Mouse (Mus musculus) layer of hippocampus, adult 11-12 months (tissue): Measurements from ENCODE around the gene Psd.

Source experiments
- DNase-seq: peaks from one replicate; pipeline ENCODE4 v3.0.0; 2022; ENCODE audit warnings: low spot score

The Psd gene

DNA sequence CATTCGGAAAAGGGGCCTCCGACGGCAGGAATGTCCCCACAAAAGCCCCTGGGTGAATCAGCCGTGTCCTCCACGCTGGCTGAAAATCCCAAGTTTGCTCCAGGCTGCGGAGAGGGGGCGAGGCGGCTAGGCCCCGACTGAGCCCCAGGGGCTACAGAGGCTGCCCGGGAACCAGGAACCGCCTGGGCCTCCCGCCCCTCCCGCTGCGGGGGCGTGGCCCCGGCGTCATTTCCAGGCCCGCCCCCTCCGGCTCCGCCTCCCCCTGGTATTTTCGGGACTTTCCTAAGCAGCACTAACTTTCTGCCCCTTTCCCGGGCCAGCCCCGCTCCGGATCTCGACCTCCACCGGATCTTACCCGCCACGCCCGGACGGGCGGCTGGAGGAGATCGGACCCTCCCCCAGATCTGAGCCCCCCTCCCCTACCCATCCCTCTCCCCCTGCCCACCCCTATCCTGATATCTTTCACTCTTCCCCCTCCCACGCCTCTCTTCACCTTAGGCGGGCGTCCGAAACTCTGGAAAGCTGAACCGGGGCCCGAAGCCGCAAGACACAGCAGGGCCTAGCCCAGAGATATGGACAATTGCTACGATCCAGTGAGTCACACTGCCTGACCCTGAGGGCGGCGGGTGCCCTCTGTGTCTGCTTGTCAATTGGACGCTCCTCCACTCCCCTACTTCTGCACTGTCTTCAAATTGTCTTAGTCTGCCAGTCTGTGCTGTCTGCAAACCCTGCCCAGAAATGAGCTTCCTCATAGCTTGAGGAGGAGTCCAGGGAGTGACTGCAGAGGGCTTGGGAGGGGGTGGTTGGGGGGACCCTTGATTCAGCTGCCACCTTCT is 21.3 kb downstream of the Psd start:
- peak; percentile 79 for DNase-seq

DNA sequence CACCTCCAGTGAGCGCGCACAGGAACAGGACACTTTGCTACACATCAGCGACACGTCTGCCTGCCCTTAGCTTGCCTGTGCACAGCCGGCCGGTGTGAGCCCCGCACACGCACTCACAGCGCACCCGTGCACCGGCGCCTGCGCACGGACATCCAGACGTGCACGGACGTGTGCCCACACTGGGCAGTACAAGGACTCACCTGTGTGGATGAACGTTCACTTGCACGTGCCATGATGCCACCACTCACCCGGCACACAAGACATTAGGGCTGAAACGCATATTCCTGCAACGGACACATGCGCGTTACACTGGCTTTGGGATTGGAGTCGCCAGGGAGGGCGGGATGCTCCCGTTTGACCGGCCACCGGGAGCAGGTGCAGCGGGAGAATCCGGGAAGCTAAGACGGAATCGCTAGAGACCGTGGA is 22.0 kb downstream of the Psd start:
- DNase-seq, result no peak

DNA sequence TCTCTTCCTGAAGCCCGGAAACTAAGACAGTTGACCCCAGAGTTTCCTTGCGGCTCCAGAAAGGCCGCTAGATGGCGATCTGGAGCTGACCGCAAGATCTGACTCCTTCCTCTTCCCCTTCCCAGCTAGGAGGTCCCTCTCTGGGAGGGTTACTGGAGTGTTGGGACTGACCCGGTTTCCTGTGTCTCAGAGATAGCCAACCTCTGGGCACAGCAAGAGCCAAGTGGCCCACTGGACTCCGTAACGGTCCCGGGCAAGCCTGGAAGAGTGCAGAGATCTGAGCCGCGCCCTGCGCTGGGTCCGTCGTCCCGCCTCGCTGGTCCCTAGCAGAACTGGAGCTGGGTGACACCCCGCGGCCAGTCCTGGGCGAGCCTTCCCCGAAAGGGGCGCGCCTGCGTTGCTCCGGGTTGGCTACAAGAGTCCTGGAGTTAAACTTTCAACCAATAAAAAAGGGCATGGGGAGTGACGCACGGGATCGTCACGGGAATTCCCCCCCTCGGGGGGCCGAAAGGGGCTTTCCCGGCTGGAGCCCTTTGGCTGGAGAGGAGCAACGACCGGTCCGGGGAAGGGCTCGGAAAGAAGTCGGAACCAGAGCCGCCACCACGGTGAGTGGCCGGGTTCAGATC is 22.6 kb downstream of the Psd start, which contains the start of gene Nfkb2:
Nfkb2 (plus strand) TSS at position 105 of the 626 bp plus-strand sequence.
- peak; percentile 84 for DNase-seq

DNA sequence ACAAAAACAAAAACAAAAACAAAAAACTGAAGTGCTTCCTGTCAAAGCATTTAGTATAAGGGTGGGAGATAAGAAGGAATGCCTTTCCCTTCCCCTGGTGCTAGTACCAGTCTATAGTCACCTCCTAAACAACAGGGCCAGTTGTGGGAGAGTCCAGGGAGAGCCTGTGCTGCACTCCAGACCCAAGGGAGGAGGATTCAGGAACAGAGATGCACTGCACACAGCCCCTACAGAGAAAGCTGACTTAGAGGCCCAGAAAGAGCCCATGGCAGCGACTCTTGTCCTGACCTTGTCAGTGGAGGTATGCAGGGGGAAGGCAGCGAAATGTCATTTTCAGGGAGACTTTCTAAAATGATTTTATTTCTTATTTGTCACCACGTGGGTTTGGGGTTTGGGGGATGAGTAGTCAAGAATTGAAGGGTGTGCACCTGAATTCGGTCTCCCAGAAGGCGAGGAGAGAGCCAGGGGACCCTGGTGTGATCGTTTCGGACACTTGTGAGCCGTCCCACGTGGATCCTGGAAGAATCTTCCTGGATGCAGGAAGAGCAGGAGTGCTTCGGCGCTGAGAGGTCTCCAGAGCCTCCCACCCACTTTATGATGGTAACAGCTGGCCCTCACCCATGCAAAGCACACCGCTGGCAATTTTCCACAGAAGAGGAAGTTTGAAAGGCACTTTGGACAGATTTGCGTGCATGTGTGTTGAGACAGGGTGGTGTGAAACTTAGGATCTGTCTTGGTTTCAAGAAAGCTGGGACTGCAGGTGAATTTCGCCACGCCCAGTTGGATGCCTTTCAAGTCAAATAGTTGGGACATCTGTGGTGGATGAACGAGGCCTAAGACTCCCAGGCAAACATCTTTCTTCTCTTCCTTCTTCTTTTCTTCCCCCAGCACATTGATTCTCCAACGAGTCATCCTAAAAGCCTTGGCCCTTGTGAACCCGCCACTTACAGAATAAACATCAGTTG is 23.4 kb downstream of the Psd start:
- no peak for DNase-seq

DNA sequence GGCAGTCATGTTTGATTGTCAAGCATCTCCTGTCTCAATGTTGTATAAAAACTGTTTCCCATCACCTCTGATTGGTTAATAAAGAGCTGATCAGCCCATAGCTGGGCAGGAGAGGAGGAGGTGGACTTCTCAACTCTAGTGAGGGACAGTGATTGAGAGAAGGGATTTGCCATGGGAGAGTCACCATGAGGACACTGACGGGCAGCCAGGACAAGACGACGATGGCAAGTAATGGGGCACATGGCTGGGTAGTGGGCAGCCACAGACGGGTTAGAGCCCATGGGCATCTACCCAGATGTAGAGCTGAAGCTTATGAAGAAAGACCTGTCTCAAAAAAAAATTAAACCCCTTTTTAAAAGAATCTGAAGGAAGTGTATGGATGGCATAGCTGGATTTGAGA is 24.4 kb downstream of the Psd start:
- no peak for DNase-seq

DNA sequence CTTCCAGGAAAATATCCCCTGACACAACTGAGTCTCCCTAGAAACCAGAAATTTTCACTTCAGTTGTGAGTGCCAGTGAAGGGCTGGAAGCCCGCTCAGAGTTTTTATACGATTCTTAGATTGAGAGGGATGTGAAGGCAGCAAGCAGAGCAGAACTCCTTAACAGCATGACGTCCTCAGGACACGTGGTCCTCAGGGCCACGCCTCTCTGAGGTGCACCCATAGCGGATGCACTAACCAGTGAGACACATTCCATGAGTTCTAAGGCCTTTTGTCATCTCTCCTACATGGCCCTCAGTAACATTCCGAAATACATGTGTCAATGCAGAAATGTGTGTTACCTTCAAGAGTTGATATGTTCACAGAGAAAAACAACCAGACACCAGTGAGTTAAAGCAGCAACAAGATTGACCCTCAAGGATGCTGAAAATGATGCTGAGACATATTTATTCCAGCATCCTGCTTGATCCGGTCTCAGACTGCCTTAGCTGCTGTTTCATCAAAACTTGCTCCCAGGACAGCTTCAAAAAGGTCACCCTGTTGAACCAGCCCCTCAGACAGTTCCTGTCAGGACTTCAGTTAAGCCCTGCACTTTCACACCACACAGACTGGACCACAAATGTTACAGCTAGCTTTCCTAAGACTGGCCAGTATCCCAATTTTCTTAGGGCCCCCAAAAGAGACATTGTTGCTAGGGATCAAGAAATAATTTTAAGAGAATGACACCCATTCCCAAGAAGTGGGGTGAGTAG is 26.5 kb downstream of the Psd start:
- DNase-seq, result no peak

DNA sequence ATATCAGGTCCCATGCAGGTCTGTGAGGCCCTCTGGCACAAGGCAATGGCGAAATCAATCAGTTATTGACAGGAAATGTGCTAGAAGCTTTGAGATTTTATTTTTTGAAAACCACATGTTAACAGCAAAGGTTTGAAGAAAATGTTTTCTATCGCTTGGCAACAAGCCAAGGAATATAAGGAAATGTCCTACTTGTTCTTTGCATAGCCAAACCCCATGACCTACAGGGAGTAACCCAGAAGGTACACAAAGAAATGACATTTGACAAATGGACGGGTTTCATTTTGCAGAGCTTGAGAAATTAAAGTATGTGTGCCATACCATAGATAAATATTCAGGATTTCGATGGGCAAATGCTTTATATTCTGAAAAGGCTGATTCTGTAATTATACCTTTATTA is 30.0 kb downstream of the Psd start:
- DNase-seq, result no peak

DNA sequence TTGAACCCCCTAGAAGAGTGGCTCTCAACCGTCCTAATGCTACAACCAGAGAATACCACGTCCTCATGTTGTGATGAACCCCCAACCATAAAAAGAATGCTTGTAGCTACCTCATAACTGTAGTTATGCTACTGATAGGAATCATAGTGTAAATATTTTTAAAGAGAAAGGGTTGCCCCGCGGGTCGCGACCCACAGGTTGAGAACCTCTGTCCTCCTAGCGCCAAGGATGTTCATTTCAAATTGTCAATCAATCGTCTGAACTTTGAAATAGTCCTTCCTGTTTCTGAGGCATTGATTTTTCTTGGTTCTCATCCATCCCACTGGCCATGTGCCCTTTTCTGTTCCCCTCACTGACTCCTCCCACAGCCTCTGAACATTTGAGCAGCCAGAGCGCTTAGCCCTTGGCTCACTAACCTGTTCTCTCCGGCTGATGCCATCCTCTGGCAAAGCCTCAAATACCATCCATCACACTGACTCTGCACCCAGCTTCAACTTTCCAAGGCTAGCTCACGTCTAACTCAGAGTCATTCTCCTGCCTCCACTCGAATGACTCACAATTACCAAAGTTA is 36.3 kb downstream of the Psd start:
- no peak for DNase-seq

DNA sequence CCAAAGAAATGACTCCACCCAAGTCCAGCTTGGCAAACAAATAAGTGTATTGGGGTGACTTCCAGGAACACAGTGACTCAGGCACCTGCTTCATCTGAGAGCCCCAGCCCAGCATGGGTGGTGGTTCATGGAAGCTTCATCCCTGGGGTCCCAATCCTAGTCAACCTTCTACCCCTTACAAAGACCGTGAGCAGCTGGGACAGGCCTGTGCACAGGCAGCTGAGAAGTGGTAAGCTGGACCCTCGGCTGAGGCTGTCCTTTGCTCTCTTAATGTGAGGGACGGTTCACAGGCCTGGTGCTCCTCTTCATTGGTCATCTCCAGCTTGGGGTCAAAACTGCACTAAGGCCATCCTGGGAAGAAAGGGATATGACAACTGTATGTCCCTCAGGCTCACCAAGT is 39.4 kb downstream of the Psd start:
- DNase-seq, result no peak

DNA sequence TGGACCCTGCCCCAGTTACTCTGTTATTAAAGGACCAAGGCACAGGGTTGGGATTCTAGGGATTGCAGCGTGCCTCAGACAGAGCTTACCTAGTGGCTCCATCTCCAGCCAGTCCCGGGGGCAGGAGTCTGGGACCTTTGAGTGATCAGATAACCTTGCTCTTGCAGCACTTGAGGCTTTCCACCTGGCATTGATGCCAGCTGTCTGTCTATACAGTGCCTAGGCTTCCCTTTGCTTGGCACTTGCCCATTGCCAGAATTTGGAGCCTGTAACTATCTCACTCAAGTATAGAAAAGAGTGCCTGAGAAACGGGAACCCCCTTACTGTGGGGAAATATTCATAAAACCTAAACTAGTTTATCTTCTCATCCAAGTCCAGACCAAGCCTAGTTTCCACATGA is 40.0 kb downstream of the Psd start:
- no peak for DNase-seq

DNA sequence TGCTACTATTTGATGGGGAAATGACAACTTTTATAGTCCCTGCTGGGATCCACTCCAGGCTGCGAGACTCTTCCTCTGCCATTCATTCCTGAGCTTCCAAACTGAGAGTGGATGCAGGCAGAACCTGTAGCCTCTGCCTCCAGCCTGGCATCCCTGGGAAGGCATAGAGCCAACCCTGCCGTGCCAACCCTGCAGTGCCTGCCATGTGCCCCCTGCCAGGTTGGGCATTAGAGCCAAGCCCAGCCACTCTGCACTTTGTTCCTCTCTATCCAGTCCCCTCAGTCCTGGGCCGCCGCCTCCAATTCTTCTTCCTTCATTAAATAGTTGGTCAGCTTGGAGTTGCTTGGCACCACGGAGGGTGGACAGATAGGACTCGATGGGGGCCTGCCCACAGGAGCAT is 40.9 kb downstream of the Psd start:
- no peak for DNase-seq

DNA sequence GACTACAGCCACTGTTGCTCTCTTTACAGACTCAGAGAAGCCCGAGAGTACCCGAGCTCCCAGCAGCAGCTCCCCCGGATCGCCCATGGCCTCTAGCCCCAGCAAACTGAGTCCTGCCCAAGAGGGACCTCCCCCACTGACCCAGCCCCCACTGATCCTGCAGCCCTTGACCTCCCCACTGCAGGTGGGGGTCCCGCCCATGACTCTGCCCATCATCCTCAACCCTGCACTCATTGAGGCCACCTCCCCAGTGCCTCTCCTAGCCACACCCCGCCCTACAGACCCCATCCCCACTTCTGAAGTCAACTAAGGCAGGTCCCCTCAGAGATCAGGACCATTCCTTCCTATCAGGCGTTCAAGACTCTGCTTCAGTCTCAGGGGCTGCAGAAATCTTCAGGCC is 41.3 kb downstream of the Psd start:
- no peak for DNase-seq

DNA sequence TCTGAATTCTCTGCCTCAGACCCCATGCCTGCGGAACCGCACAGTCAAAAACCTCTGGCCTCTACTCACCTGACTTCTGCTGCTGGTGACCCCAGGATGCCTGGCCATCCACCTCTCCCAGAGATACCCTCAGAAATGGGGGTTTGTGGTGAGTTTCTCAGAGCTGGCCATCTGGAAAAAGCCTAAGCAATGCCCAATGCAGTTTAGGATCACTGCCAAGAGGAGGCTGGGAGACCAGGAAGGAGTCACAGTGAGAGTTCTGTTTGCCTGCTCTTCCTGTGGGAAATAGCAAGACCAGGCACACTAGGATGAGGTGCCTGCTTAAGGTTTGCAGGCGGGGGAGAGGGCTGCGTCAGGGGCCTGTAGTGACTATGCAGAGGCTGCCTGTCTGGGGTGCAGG is 42.3 kb downstream of the Psd start:
- no peak for DNase-seq

DNA sequence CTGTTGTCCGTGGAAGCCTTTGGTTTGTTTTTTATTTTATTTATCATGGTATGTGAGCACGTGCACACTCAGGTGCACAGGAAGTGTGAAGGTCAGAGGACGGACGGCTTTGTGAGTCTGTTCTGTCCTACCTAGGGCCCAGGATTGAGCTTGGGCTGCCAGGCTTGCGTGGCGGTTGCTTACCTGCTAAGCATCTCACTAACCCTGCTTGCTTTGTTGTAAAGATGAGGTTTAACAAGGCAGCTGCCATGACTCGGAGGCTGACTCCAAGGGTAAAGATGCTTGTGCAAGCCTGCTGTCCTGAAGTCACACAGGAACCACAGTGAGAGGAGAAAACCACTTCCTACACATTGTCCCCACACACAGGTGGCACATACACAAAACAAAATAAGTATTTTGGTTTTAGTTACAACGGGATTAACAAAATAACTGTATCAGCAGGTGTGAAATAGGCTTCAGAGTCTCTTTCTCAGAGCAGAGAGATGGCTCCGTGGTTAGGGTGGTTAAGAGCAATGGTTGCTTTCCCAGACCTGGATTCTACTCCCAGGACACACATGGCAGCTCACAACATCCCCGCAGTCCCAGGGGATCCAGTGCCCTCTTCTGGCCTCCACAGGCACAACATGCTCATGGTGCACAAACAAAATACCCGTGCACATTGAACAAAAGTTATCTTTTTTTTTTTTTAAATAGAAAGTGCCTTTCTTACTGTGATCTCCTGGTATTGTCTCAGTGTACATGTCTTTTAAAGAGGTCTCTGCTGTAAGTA is 44.7 kb downstream of the Psd start:
- DNase-seq, result no peak

DNA sequence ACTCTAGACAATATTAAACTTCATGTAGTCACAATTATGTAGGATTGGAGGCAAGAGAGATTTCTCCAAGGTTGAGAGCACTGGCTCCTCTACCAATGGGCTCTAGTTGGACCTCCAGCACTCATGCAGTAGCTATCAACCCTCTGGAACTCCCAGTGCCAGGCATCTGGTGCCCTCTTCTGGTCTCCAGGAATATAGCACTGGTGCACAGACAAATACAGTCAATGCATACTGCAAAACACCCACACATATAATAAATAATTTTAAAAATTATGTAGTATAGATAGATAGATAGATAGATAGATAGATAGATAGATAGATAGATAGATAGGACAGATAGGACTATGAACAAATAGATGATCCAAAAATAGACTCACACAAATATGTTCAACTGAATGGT is 51.6 kb downstream of the Psd start:
- DNase-seq, result no peak

DNA sequence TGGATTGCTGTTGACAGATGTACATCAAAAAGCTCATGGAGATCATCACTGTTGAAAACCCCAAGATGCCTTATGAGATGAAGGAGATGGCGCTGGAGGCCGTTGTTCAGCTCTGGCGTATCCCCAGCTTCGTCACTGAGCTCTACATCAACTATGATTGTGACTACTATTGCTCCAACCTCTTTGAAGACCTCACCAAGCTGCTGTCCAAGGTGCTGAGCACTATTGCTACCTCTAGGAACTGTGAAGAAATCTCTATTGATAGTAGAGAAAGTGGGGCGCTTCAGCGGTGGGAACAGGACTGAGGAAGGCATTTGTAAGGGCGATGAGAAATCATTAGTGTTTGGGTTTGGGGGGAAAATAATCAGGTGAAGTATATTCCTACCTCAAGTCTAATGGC is 62.2 kb downstream of the Psd start:
- DNase-seq, result no peak
